Mouse (Mus musculus) forebrain, postnatal 0 days (tissue): ENCODE data around the gene Colca2. TPM values are rescaled to one million over a fixed set of nuclear protein-coding genes. Genes with fewer than 3 reads are reported as not detected.

Source experiments
- ATAC-seq: fragments of 200-750 bp; cut with Nextera tagmentation; 2 replicates; pipeline ENCODE4 v1.8.0; 2017; ENCODE audit warnings: mild to moderate bottlenecking, moderate library complexity
- DNase-seq: peaks from one replicate; pipeline ENCODE4 v3.0.0-alpha.2; 2015
- H3K27ac ChIP-seq: fragments of 300-500 bp; sonication (generic); 2 replicates; pipeline ENCODE4 v1.5.1; 2014; ENCODE audit warnings: low read depth, mild to moderate bottlenecking, antibody characterized with exemption, low read length, moderate library complexity, mixed read lengths
- H3K27me3 ChIP-seq: fragments of 300-500 bp; sonication (generic); 2 replicates; pipeline ENCODE4 v1.6.1; 2014; ENCODE audit warnings: mild to moderate bottlenecking, low read length, mixed read lengths; ENCODE audit not compliant: insufficient read depth
- H3K36me3 ChIP-seq: fragments of 300-500 bp; sonication (generic); 2 replicates; pipeline ENCODE4 v1.6.1; 2014; ENCODE audit warnings: mild to moderate bottlenecking, moderate library complexity; ENCODE audit not compliant: insufficient read depth
- H3K4me1 ChIP-seq: fragments of 300-500 bp; sonication (generic); 2 replicates; pipeline ENCODE4 v1.6.1; 2014; ENCODE audit warnings: antibody characterized with exemption; ENCODE audit not compliant: insufficient read depth
- H3K4me2 ChIP-seq: fragments of 300-500 bp; sonication (generic); 2 replicates; pipeline ENCODE4 v1.6.1; 2014; ENCODE audit warnings: low read depth, mild to moderate bottlenecking, moderate library complexity
- H3K4me3 ChIP-seq: fragments of 300-500 bp; sonication (generic); 2 replicates; pipeline ENCODE4 v1.5.1; 2014; ENCODE audit warnings: low read depth, low read length, mixed read lengths
- H3K9ac ChIP-seq: fragments of 300-500 bp; sonication (generic); 2 replicates; pipeline ENCODE4 v1.6.1; 2014; ENCODE audit warnings: mild to moderate bottlenecking
- H3K9me3 ChIP-seq: fragments of 300-500 bp; sonication (generic); 2 replicates; pipeline ENCODE4 v1.6.1; 2016; ENCODE audit warnings: low read length
- CTCF ChIP-seq: sonication (generic); IDR thresholded peaks from 2 replicates; pipeline ENCODE4 v1.5.1; 2016; ENCODE audit warnings: antibody characterized with exemption, control low read depth, low read depth
- WGBS: fragments of 180-500 bp; shearing (Covaris S2); extraction: QIAGEN DNeasy Blood & Tissue Kit; methylation state at CpG from one replicate; pipeline ENCODE4 v1.1.7; 2014; 5-methylcytosine and 5-hydroxymethylcytosine counted together
- polyA plus RNA-seq: library from polyadenylated mRNA; unstranded; fragments of >200 nt; fragmentation: Nextera tagmentation; extraction: Ambion mirVana; gene quantifications from 2 replicates; pipeline ENCODE4 v1.2.1, GENCODE M21; 2015
- total RNA-seq: library from RNA; depleted of rRNA; stranded (reverse); fragments of >200 nt; gene quantifications from 2 replicates; pipeline ENCODE4 v1.2.3, GENCODE M21; 2014; rRNA removed

The Colca2 gene
- total and polyA plus RNA-seq, 2 experiments from 2014 or later = 0.33 to 0.84 TPM

DNA sequence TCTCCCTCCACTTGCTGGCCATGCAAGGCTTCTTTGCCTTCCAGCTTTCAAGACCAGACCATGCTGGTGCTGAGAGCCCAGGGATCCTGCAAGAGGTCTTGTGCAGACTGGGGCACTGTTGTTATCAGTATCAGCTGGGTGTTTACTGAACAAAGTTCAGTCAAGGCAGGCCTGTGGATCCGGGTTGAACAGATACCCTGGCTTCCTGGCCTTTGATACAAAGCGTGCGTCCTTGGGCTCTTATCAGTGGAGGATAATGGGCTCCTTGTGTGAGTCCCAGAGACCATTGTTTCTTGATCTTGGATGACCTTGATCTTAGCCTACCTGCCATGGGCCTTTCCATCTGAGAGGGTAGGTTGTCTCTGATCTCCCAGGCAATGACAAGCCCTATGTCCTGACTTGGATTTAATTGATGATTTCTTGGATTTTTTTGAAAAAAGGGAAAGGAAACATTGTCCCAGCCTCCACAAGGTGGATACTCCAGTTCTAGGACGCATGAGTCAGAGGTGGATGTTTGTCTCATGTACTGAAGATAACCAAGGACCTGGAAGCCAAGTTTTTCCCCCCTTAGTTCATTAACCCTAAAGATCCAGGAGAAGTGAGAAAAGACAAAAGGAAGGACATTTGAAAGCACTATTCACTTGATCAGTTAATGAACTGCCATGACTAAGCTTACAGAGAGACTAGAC is 47.5 kb downstream of the Colca2 start:
- 80% methylated on average over 4 of the region's 4 CpGs for WGBS
- Histone ChIP-seq H3K27ac (no peak overlapping the region), H3K9ac (no peak overlapping the region), H3K27me3 (no peaks in the 10 kb centered on the region), H3K4me3 (no peak overlapping the region), H3K4me2 (no peak overlapping the region), H3K9me3 (no peaks in the 10 kb centered on the region), H3K4me1 (no peaks in the 10 kb centered on the region), H3K36me3 (no peaks in the 10 kb centered on the region)
- ATAC-seq (no peak), DNase-seq (no peak)
- no peak for TF ChIP-seq CTCF

DNA sequence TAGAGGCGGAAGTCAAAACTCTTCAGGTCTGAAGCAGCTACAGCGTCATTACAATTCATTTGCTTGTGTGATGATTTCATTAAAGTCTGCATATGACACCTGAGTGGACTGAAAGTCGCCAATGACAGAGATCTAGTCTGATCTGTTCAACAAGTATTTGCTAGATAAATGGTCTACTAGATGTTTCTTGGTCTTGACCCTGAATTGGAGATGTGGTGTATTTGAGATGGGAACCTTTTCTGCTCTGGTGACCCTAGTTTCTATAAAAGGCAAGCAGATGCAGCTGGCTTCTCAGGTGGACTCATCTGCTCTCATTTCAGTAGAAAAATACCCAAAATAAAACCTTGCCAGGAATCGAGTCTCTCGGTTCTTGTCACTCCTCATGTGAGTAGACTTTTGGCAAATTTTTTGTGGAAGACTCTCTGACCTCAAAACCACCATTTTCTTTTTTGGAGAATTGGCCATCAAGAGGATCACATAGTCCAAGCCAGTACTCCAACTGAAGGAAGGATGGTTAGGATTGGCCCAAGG is 52.7 kb downstream of the Colca2 start:
- H3K4me3 ChIP-seq = no peak overlapping the region
- no peaks in the 10 kb centered on the region for H3K9me3 ChIP-seq
- no peak for TF ChIP-seq CTCF
- H3K36me3 ChIP-seq = no peaks in the 10 kb centered on the region
- H3K27me3 ChIP-seq = no peaks in the 10 kb centered on the region
- H3K27ac ChIP-seq = no peak overlapping the region
- H3K4me2 ChIP-seq = no peak overlapping the region
- H3K4me1 ChIP-seq = no peaks in the 10 kb centered on the region
- H3K9ac ChIP-seq = no peak overlapping the region
- DNase-seq = no peak
- WGBS = 90% methylated on average over 5 of the region's 5 CpGs
- no peak for ATAC-seq

Other genes with a start within 250 kb of the Colca2 start
- not detected in 2 replicates for gene Btg4, start 217.7 kb downstream of the Colca2 start, total RNA-seq
- not detected in 2 replicates for gene Btg4, start 217.7 kb downstream of the Colca2 start, polyA plus RNA-seq
- 3.8 and 7.8 TPM in 2 replicates for gene Layn, start 201.5 kb downstream of the Colca2 start, total RNA-seq
- 2.9 and 3.2 TPM in 2 replicates for gene Layn, start 201.5 kb downstream of the Colca2 start, polyA plus RNA-seq
- gene 4833427G06Rik, start 176.5 kb downstream of the Colca2 start, total RNA-seq = 1.4 and 2.2 TPM in 2 replicates
- gene 4833427G06Rik, start 176.5 kb downstream of the Colca2 start, polyA plus RNA-seq = 1.5 and 2.4 TPM in 2 replicates
- gene Gm32742, start 113.1 kb downstream of the Colca2 start, total RNA-seq = not detected in 2 replicates
- gene Gm32742, start 113.1 kb downstream of the Colca2 start, polyA plus RNA-seq = 0.02 and 0.03 TPM in 2 replicates
- 0.05 TPM in 1 of 2 replicates, not detected in the other for gene Pou2af1, start 64.9 kb downstream of the Colca2 start, total RNA-seq
- gene Pou2af1, start 64.9 kb downstream of the Colca2 start, polyA plus RNA-seq = 0.09 TPM in 1 of 2 replicates, not detected in the other
- gene 1810046K07Rik, start 50.3 kb upstream of the Colca2 start, total RNA-seq = not detected in 2 replicates
- gene 1810046K07Rik, start 50.3 kb upstream of the Colca2 start, polyA plus RNA-seq = not detected in 2 replicates